Mouse (Mus musculus) E14TG2a.4 (cell line): ENCODE measurements around the gene Cfb.

ENCODE experiments used
- CTCF ChIP-seq: conservative IDR thresholded peaks from 2 replicates; pipeline ENCODE4 v1.5.1; 2014; ENCODE audit warnings: low read length
- POU5F1 ChIP-seq: IDR thresholded peaks from 2 replicates; pipeline ENCODE4 v1.6.1; 2014; ENCODE audit warnings: low read length, borderline replicate concordance

- TF ChIP-seq CTCF (peak; percentile 60), POU5F1 (no peak)
Measured at GRCm38 (mm10) chr17:34891377-34891776, 29.1 kb upstream of the Cfb start.
